Mouse (Mus musculus) gastrocnemius, postnatal 4 days (tissue): ENCODE data around the gene Lypla2. TPM values are rescaled to one million over a fixed set of nuclear protein-coding genes. Genes with fewer than 3 reads are reported as not detected.
"Not testable (repeated sequence)": the region's sequence is repeated elsewhere in the genome, so short reads cannot be mapped to it uniquely, and the experiment has no call there.

Experiments
- DNase-seq, 2 experiments: peaks; one replicate each; pipeline ENCODE4 v3.0.0; 2021 to 2022; ENCODE audit warnings: low spot score in 2 of 2, mixed read lengths in 2 of 2
- total RNA-seq, 2 experiments: library from RNA; stranded (reverse); gene quantifications; 2 replicates each; pipeline ENCODE4 v1.2.3; 2021

The Lypla2 gene
- total RNA-seq, 2 experiments from 2014 or later, result 36.5 to 39.6 TPM

DNA sequence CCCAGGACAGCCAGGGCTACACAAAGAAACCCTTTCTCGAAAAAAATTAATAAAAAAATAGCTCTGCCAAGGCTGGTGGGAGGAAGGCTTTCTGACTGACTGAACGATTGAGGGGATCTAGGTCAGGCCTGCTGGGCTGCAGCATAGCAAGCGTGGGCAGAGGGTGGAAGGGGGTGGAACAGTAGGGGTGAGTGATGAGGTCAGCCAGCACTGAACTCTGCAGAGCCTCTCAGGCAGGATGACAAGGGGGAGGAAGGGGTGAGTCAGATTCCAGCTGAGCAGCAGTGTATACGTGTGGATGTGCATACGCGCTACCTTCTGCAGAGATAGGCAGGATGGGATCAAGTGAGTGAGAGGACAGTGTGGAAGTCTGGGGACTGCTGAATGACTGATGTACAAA, 22.5 kb downstream of the Lypla2 start:
- DNase-seq, result no peak

- DNase-seq, result no peak
Observed at GRCm38 (mm10) chr4:135949475-135949874, 23.0 kb downstream of the Lypla2 start.

GRCm38 (mm10) chr4:135948142-135948541, 24.3 kb downstream of the Lypla2 start:
- DNase-seq, result no peak

- no peak for DNase-seq
Observed at GRCm38 (mm10) chr4:135946659-135947301, 25.6 kb downstream of the Lypla2 start.

GRCm38 (mm10) chr4:135946278-135946658, 26.2 kb downstream of the Lypla2 start, which contains the start of gene Hmgcl:
Gene Hmgcl (plus strand): TSS chr4:135946448.
- peak; percentile 88 to 96 for DNase-seq

DNA sequence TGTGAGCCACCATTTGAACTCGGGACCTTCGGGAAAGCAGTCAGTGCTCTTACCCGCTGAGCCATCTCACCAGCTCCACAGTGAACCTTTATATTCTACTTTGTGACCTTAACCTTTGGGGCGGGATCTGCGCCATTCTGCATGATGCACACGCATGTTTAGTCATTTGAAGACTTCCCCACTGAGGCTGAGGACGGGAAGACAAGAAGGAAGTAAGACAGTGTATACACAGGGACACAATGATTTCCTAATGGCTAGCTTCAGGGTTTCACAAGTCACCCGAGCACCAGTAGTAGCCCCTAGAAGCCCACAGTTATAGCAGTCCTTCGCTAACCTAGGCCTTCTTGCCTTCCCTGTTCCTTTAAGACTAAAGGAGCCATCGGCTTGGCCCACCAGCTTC, 26.7 kb downstream of the Lypla2 start:
- no peak for DNase-seq

DNA sequence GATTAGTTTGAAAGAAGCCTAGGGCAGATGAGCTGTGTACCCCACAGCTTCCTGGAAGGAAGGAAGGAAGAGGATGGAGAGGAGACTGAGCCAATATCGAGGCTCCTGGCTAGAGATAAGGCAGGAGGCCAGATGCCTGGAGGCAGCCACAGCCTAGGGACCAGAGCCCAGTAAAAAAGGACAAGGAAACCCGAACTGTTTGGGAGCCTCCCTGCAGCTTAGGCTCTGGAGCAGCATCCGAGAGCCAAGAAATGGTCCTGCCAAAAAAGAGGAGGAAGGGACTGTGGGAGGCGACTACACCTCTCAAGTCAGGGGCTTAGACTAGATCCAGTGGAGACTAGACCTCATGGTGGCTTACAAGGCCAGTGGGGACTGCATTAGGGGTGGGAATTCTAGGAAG, 29.0 kb downstream of the Lypla2 start:
- DNase-seq, result no peak

GRCm38 (mm10) chr4:135942193-135942592, 30.2 kb downstream of the Lypla2 start:
- no peak for DNase-seq

DNA sequence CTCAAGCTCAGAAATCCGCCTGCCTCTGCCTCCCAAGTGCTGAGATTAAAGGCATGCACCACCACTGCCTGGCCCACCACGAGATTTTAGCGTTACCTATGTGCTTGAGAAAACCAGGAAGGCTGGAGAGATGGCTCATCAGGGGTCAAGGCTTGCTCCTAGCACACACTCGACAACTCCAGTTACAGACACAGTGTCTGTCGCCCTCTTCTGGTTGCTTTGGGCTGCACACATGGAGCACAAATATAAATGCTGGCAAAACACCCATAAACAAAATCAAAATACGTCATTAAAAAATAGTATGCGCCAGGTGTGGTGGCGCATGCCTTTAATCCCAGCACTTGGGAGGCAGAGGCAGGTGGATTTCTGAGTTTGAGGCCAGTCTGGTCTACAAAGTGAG, 31.4 kb downstream of the Lypla2 start:
- DNase-seq, result not testable (repeated sequence)

DNA sequence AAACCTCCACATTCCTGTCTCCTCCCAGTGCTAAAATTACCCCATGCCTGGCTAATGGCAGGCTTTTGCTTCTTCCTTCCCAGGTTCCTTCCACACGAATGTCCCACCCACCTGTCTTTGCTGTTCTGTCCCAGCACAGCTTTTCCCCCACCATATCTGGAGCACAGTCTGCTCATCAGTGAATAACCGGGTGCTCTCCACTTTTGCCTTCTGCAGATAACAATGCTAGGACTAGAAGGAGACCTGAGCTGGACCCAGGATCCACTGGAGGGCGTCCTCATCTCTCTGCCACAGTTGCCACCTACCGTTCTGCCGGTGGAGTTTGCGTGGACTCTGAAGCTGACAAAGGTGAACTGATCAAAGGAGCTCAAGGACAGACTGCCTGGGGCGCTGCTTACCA, 33.6 kb downstream of the Lypla2 start:
- DNase-seq, result no peak

GRCm38 (mm10) chr4:135935502-135935901, 36.9 kb downstream of the Lypla2 start:
- peak in 1 of 2 experiments; percentile 37 for DNase-seq

DNA sequence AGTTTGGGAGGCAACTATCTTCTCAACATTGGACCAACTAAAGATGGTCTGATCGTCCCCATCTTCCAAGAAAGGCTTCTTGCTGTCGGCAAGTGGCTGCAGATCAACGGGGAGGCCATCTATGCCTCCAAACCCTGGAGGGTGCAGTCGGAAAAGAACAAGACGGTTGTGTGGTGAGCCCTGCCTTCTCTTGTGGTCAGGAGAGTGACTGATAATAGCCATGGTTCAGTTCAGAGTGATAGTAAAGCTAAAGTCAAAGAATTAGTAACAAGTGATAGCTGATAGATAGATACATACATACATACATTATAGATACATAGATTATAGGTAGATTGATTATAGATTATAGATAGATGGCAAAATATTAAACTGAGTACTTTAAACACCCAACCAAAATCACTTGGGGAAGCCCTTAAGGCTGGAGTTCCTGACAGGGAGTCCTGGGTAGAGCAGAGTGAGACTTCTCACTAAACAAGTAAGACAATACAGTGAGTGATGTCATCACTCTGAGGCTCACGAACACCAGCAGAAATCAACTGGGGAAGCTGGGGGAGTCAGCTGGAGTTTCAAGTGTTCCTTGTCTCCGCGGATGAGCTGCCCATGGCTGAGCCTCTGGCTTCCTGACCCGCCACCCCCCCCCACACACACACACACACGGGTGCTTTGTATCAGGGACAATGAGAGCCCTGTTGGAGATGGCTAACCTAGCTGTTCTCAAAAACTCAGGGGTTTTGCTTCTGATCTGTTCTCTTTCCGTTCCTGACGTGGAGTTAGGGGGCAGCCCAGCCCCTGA, 37.5 kb downstream of the Lypla2 start:
- DNase-seq, result no peak

GRCm38 (mm10) chr4:135931832-135932231, 40.6 kb downstream of the Lypla2 start:
- DNase-seq, result no peak

GRCm38 (mm10) chr4:135930239-135930638, 42.2 kb downstream of the Lypla2 start:
- peak in 1 of 2 experiments; percentile 10 for DNase-seq

GRCm38 (mm10) chr4:135929828-135930227, 42.6 kb downstream of the Lypla2 start:
- DNase-seq, result no peak

- DNase-seq, result no peak
Observed at GRCm38 (mm10) chr4:135929405-135929804, 43.0 kb downstream of the Lypla2 start.

- DNase-seq, result no peak
Observed at GRCm38 (mm10) chr4:135928376-135928775, 44.0 kb downstream of the Lypla2 start.

DNA sequence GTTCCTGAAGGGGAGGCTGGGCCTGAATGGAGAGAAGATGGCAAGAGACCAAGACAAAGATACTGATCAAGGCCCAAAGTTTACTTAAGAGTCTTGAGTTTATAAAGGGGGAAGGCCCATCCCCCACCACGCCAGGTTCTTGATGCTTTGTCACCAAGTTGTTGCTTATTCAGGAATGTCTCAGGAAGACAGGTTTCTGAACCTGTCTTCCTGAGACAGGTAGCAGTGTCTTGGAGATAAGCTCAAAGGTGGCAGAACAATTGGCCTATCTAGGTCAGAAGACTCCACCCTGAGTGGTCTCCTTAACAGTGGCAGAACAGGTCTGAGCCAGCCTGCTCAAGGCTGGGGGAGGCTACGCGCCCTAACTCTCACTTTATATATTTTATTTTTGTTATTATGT, 45.6 kb downstream of the Lypla2 start:
- no peak for DNase-seq

DNA sequence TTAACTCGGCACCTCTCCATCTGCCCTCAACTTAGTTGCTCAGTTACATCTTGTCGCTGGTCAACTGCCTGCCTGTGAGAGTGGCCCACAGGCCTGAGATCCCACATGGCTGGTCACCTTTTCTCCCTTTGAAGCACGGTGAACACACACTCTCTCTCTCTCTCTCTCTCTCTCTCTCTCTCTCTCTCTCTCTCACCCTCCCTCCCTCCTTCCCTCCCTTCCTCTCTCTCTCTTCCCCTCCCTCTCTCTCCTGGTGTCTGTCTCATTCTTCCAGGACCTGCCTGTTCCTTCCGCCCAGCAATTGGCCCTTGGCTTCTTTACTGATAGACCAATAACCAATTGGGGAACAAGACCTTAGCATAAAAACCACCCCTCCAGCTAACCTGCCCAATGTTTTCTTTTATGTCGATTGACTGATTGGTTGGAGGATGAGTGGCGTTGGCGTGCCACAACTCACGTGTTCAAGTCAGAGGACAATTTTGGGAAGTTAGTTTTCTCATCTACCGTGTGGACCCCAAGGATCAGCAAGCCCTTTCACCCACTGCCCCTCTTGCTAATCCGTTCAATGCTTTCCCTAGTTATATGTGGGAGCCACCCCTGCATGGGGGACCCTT, 46.1 kb downstream of the Lypla2 start:
- no peak for DNase-seq

GRCm38 (mm10) chr4:135925341-135925740, 47.1 kb downstream of the Lypla2 start:
- DNase-seq, result no peak

- no peak for DNase-seq
Observed at GRCm38 (mm10) chr4:135924418-135924817, 48.0 kb downstream of the Lypla2 start.

GRCm38 (mm10) chr4:135922190-135922589, 50.2 kb downstream of the Lypla2 start:
- no peak for DNase-seq
